8 mouse cellular contexts compared by ENCODE assay signal in genomic region chr4:86575283-86575983, GRCm38 (mm10). TPM values are rescaled to one million over a fixed set of nuclear protein-coding genes. Genes with fewer than 3 reads are reported as not detected.
DNase-seq lines count a peak whose midpoint lies in the region; ATAC-seq and TF ChIP-seq lines count a peak whose summit lies in the region.

Gene Rraga, plus strand, starts transcription at chr4:86575668.

- peak within 1 kb of the TSS; percentile 88 for H3K4me3 ChIP-seq in bone marrow, adult 2 months (replicated peaks; ENCODE audit: control insufficient read depth, low read depth, low read length)
- H3K4me3 ChIP-seq in embryonic facial prominence, embryonic 15.5 days (replicated peaks), result peak within 1 kb of the TSS; percentile 97
- H3K4me3 ChIP-seq in limb, embryonic 14.5 days (replicated peaks; ENCODE audit: low read length), result peak within 1 kb of the TSS; percentile 97
- peak within 1 kb of the TSS; percentile 64 for H3K4me3 ChIP-seq in midbrain, postnatal 0 days (ENCODE audit: low read depth, low read length)

- DNase-seq in 416B (ENCODE audit: low read depth), result peak; percentile 96
- DNase-seq in heart, adult 8-10 months (ENCODE audit: low spot score), result peak; percentile 94
- peak; percentile 96 for DNase-seq in kidney, adult 9 months
- DNase-seq in limb, embryonic 14.5 days (ENCODE audit: low spot score), result peak; percentile 93
- DNase-seq in midbrain, postnatal 0 days (ENCODE audit: low spot score), result peak; percentile 98
- peak; percentile 92 to 96 for DNase-seq in spleen, postnatal 14 days (ENCODE audit: low spot score in 2 of 2)

- H3K9ac ChIP-seq in embryonic facial prominence, embryonic 15.5 days, result peak within 1 kb of the TSS; percentile 97
- peak within 1 kb of the TSS; percentile 96 for H3K9ac ChIP-seq in limb, embryonic 14.5 days (ENCODE audit: low read depth, low read length, severe bottlenecking)
- peak within 1 kb of the TSS; percentile 91 for H3K9ac ChIP-seq in midbrain, postnatal 0 days (replicated peaks; ENCODE audit: low read length, poor library complexity, severe bottlenecking)

- no peaks in the 10 kb centered on the region for H3K9me3 ChIP-seq in embryonic facial prominence, embryonic 15.5 days (replicated peaks)
- no peaks in the 10 kb centered on the region for H3K9me3 ChIP-seq in limb, embryonic 14.5 days (ENCODE audit: control insufficient read depth, low read length)
- H3K9me3 ChIP-seq in midbrain, postnatal 0 days (ENCODE audit: low read length), result no peaks in the 10 kb centered on the region

- H3K4me1 ChIP-seq in bone marrow, adult 2 months (ENCODE audit: control insufficient read depth, insufficient read depth, low read length), result peaks cover 3% of the 10 kb centered on the region; the same call in 1 of the 2 replicates
- H3K4me1 ChIP-seq in embryonic facial prominence, embryonic 15.5 days, result peaks cover 15% of the 10 kb centered on the region
- peaks cover 14% of the 10 kb centered on the region for H3K4me1 ChIP-seq in limb, embryonic 14.5 days (ENCODE audit: control insufficient read depth, insufficient read depth, low read length)
- H3K4me1 ChIP-seq in midbrain, postnatal 0 days (ENCODE audit: insufficient read depth, low read length), result no peaks in the 10 kb centered on the region; the same call in 1 of the 2 replicates

- H3K27me3 ChIP-seq in embryonic facial prominence, embryonic 15.5 days, result no peaks in the 10 kb centered on the region
- no peaks in the 10 kb centered on the region for H3K27me3 ChIP-seq in limb, embryonic 14.5 days (ENCODE audit: control insufficient read depth, insufficient read depth, low read length)
- H3K27me3 ChIP-seq in midbrain, postnatal 0 days (ENCODE audit: insufficient read depth, low read length), result no peaks in the 10 kb centered on the region

- peak within 1 kb of the TSS; percentile 80 for H3K4me2 ChIP-seq in embryonic facial prominence, embryonic 15.5 days (replicated peaks)
- peak within 1 kb of the TSS; percentile 65 for H3K4me2 ChIP-seq in limb, embryonic 14.5 days (replicated peaks; ENCODE audit: low read depth, low read length, severe bottlenecking)
- peak within 1 kb of the TSS; percentile 83 for H3K4me2 ChIP-seq in midbrain, postnatal 0 days (ENCODE audit: low read depth, low read length, poor library complexity, severe bottlenecking)

- peak; percentile 98 for TF ChIP-seq POLR2A in bone marrow, adult 2 months (IDR thresholded peaks at IDR 0.05; ENCODE audit: borderline replicate concordance, control insufficient read depth, low read depth, low read length)
- TF ChIP-seq POLR2A in limb, embryonic 14.5 days (IDR thresholded peaks at IDR 0.05; ENCODE audit: borderline replicate concordance, extremely low read depth, insufficient read depth, insufficient read length), result peak; percentile 61

- H3K36me3 ChIP-seq in embryonic facial prominence, embryonic 15.5 days, result 0 out of 2 replicates have a peak, but pooled peaks cover 8% of the 10 kb centered on the region
- peaks cover 9% of the 10 kb centered on the region for H3K36me3 ChIP-seq in limb, embryonic 14.5 days (ENCODE audit: control insufficient read depth, insufficient read depth, low read length)
- peaks cover 6% of the 10 kb centered on the region; the same call in 1 of the 2 replicates for H3K36me3 ChIP-seq in midbrain, postnatal 0 days (ENCODE audit: insufficient read depth, low read length)

- peak; percentile 96 for ATAC-seq in embryonic facial prominence, embryonic 15.5 days (ENCODE audit: insufficient number of reproducible peaks, low FRiP score, low TSS enrichment, low read depth)
- ATAC-seq in limb, embryonic 14.5 days (ENCODE audit: low FRiP score, low read depth), result peak; percentile 97
- peak; percentile 97 for ATAC-seq in midbrain, postnatal 0 days (ENCODE audit: low FRiP score)

- TF ChIP-seq CTCF in bone marrow, adult 2 months (IDR thresholded peaks at IDR 0.05; ENCODE audit: control insufficient read depth, insufficient read depth, low read length), result peak; percentile 86
- TF ChIP-seq CTCF in midbrain, postnatal 0 days (IDR thresholded peaks at IDR 0.05), result peak; percentile 89

- H3K27ac ChIP-seq in bone marrow, adult 2 months (ENCODE audit: control insufficient read depth, insufficient read depth, low read depth, low read length, poor library complexity), result peak within 1 kb of the TSS; percentile 96
- peak within 1 kb of the TSS; percentile 99 for H3K27ac ChIP-seq in embryonic facial prominence, embryonic 15.5 days (replicated peaks)
- H3K27ac ChIP-seq in limb, embryonic 14.5 days (replicated peaks; ENCODE audit: low read depth, low read length), result peak within 1 kb of the TSS; percentile 96
- H3K27ac ChIP-seq in midbrain, postnatal 0 days (ENCODE audit: low read depth, low read length), result peak within 1 kb of the TSS; percentile 99

- WGBS in bone marrow, adult 2 months, result under 1% methylated on average over 53 of the region's 53 CpGs
- under 1% methylated on average over 53 of the region's 53 CpGs for WGBS in embryonic facial prominence, embryonic 15.5 days
- 0% methylated on average over 53 of the region's 53 CpGs for WGBS in limb, embryonic 14.5 days
- under 1% methylated on average over 53 of the region's 53 CpGs for WGBS in midbrain, postnatal 0 days

RNA-seq across cellular contexts. Expression of gene Rraga, which starts in this region (rescaled TPM):
- polyA plus RNA-seq in bone marrow, adult 2 months (2011; ENCODE audit: insufficient read depth, insufficient read length, low replicate concordance, missing spikeins), result 19.9 and 33.1 TPM in 2 replicates
- polyA plus RNA-seq in embryonic facial prominence, embryonic 15.5 days (2015; fragmentation: Nextera tagmentation; extraction: Ambion mirVana), result 84.6 and 85.4 TPM in 2 replicates
- total RNA-seq in heart, adult 8-10 months (2022), result 10 to 100 TPM; 54.5 to 58.4 (median 57.6) TPM
- 107 and 112 TPM in 2 replicates for polyA plus RNA-seq in limb, embryonic 14.5 days (2012; rRNA removed)
- polyA plus RNA-seq in limb, embryonic 14.5 days (2014; fragmentation: Nextera tagmentation; extraction: Ambion mirVana), result 96.1 and 106 TPM in 2 replicates
- 34.7 and 48.1 TPM in 2 replicates for total RNA-seq in midbrain, postnatal 0 days (2014; rRNA removed)
- polyA plus RNA-seq in midbrain, postnatal 0 days (2015; fragmentation: Nextera tagmentation; extraction: Ambion mirVana), result 157 and 161 TPM in 2 replicates

Comparison
In these comparisons a context has a peak if more than half of its experiments do, and no peak if none do; other contexts are left out.
1. Peak in every context shown above with its lines: DNase-seq, ATAC-seq, H3K4me3 ChIP-seq and H3K27ac ChIP-seq.